Mouse (Mus musculus): ENCODE measurements at regions not wholly inside any gene's neighbourhood (a gene's known extent, or its start where the extent isn't known, plus 50 kb on each side); places are given as distances from the start of the nearest gene placed in this dataset.

DNA sequence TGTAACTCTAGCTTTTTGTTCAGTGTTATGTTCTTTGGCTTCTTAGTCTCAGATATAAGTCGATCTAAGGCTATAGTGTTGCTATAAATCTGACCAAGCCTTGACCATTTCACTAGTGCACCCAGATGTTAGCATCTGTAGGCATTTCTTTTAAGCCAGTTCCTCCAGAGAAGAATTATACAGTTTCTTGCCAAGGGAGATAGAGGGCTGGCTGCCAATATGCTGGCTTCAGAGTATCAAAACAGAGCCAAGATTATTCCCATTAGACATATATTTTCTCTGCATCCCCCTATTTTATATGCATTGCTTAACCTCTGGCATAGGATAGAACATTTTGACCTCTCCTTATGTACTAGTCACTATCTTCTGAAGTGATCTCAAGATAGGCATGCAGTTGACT is 487.5 kb downstream of the Synb start:
- no peak for DNase-seq (ENCODE audit: inconsistent age in 2 of 2, low spot score in 1 of 2)

- no peak for DNase-seq (ENCODE audit: inconsistent age in 2 of 2, low spot score in 1 of 2)
These were observed 509.7 kb downstream of the Synb start for GRCm38 (mm10) chr14:68784395-68784794.

DNA sequence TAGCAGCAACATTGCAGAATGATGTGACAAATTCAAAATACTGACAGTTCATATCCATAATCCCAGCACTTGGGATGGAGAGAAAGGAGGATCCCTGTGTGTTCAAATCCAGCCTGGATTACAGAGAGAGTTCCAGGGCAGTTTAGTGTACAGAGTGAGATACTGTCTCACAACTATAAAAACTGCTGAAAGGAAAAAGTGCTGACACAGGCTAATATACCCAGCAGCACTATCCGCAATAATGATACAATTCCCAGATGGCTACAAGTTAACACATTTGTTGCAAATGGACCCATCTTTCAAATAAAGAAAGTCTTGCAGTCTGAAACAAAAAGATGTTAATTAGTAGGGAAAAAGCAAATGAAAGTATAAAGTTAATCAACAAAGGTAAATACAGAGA is 510.9 kb downstream of the Synb start:
- DNase-seq (ENCODE audit: inconsistent age in 2 of 2, low spot score in 1 of 2) = no peak

- no peak for DNase-seq (ENCODE audit: inconsistent age in 2 of 2, low spot score in 1 of 2)
These were observed 523.7 kb downstream of the Synb start for GRCm38 (mm10) chr14:68770411-68770810.

DNA sequence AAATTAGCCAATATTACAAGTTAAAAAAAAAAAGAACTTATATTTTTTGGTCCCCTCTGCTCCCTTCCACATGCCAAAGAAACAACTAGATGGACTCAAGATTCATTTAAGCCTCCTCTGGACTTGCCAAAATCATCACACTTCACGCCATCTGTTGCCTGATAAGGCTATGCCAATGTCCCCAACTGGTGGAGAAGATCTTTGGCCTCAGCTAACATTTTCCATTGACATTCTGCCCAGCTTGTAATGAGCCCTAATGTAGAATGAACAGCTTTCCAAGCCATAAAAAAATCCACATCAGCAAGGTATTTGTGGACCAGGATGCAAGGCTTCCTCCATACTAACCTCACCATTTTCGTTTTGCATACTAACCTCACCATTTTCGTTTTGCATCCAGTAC is 531.2 kb downstream of the Synb start:
- DNase-seq (ENCODE audit: inconsistent age in 2 of 2, low spot score in 1 of 2) = no peak

DNA sequence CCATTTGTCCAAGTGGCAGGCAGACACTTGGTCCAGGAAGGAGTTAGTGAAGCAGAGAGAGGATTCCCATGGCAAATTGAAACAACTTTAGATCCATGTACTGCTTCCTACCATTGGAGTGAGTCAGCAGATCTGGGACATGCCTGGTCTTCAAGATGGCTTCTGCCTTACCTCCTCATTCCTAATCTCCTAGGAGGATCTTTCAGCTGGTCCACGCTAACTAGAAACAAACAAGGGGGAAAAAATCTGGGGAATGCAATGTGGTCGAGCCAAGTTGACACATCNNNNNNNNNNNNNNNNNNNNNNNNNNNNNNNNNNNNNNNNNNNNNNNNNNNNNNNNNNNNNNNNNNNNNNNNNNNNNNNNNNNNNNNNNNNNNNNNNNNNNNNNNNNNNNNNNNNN is 549.4 kb downstream of the Synb start:
- no peak for DNase-seq (ENCODE audit: inconsistent age in 2 of 2, low spot score in 1 of 2)

GRCm38 (mm10) chr14:68738474-68738873 is 555.6 kb downstream of the Synb start:
- no peak for DNase-seq (ENCODE audit: inconsistent age in 2 of 2, low spot score in 1 of 2)

DNA sequence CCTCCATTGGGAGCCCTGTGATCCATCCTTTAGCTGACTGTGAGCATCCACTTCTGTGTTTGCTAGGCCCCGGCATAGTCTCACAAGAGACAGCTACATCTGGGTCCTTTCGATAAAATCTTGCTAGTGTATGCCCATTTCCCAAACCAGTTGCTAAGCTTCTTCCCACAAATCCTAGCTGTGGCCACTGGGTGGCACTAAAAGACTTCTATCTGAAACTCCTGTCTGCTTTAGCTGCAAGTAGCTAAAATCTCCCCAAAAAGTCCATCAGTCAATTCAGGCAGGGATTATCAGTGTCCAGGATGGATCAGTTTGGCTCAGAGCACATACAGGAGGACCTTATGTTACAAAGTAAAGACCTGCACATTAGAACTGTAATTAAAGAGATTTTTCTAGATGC is 558.3 kb downstream of the Synb start:
- DNase-seq (ENCODE audit: inconsistent age in 2 of 2, low spot score in 1 of 2) = peak; percentile 59 to 89

GRCm38 (mm10) chr14:68721156-68721555 is 572.9 kb downstream of the Synb start:
- DNase-seq (ENCODE audit: inconsistent age in 2 of 2, low spot score in 1 of 2) = peak in 1 of 2 experiments; percentile 47

- DNase-seq (ENCODE audit: inconsistent age in 2 of 2, low spot score in 1 of 2) = peak in 1 of 2 experiments; percentile 23
These were observed 574.5 kb downstream of the Synb start for GRCm38 (mm10) chr14:68719429-68720160.

DNA sequence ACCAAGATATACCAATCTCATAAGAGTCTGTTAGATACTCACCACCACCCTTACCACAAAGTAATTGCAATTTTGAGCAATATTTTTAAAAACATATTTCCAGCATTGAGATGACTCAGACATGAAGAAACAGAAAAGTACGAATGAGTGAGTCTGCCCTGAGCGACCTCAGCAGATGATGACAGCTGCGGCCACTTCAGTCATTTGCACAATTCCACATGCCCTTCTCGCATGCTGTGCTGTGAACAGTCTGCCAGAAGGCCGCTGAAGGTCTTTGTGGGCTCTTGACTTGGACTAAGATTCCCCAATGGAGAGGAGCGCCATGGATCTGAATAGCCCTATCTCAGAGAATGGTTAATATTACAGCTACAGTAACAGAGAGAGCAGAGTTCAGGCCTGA is 575.3 kb downstream of the Synb start:
- DNase-seq (ENCODE audit: inconsistent age in 2 of 2, low spot score in 1 of 2) = peak in 1 of 2 experiments; percentile 49

Data from adrenal gland, adult (tissue).